In the genomic region with DNA sequence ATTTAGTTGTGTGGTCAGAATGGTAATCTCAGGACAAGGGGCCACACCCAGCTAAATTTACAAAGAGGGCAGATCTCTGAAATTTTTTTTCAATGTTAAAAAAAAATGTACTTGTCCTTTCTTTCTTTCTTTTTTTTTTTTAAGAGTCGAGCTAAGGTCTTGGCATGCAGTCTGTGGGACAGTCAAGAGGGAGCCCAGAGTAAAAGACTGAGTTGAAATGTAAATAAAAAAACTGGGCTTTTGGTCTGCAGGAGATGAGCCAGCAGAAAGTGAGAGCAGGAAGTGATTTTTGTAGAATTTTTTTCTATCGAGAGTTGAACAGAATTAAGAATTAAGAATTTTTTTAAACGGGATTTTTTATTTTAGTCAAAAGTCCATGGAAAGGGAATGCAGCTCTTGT, we compare ENCODE assay signal across 22 mouse cellular contexts. TPM values are rescaled to one million over a fixed set of nuclear protein-coding genes. Genes with fewer than 3 reads are reported as not detected.
DNase-seq lines count a peak whose midpoint lies in the region; ATAC-seq and TF ChIP-seq lines count a peak whose summit lies in the region.
"Had no signal": no experiment of that assay in that cellular context is flagged by ENCODE, and none has a peak within 500 bp of the region (broad histone marks: within the 10 kb centered on the region; RNA-seq: fewer than 3 reads in every experiment).

No protein-coding gene starts in this region.

- no peaks in the 10 kb centered on the region for H3K36me3 ChIP-seq in lung, postnatal 0 days (ENCODE audit: insufficient read depth, low read length)
- no peaks in the 10 kb centered on the region for H3K36me3 ChIP-seq in midbrain, embryonic 13.5 days
- H3K36me3 ChIP-seq: embryonic facial prominence, embryonic 15.5 days; forebrain, embryonic 10.5 days; forebrain, embryonic 12.5 days had no signal

- no peak for ATAC-seq in lung, postnatal 0 days
- ATAC-seq in midbrain, embryonic 13.5 days: no peak
- ATAC-seq: forebrain, embryonic 14.5 days; forebrain, embryonic 16.5 days had no signal

- TF ChIP-seq EP300 in lung, postnatal 0 days (IDR thresholded peaks at IDR 0.05): no peak

- H3K4me2 ChIP-seq in lung, postnatal 0 days (replicated peaks; ENCODE audit: low read depth, low read length): no peak overlapping the region
- no peak overlapping the region for H3K4me2 ChIP-seq in midbrain, embryonic 13.5 days (replicated peaks)
- H3K4me2 ChIP-seq: embryonic facial prominence, embryonic 13.5 days; embryonic facial prominence, embryonic 15.5 days; forebrain, embryonic 12.5 days had no signal

- TF ChIP-seq POLR2A in lung, adult 2 months (IDR thresholded peaks at IDR 0.05; ENCODE audit: borderline replicate concordance, extremely low read depth, low read depth, low read length): no peak

- peaks cover 5% of the 10 kb centered on the region; the same call in 1 of the 2 replicates for H3K4me1 ChIP-seq in lung, postnatal 0 days (ENCODE audit: insufficient read depth, low read depth, low read length)
- H3K4me1 ChIP-seq in lung, adult 2 months (ENCODE audit: control insufficient read depth, insufficient read depth, low read length): peaks cover 5% of the 10 kb centered on the region; the same call in 1 of the 2 replicates
- H3K4me1 ChIP-seq in midbrain, embryonic 13.5 days (replicated peaks): peaks cover 12% of the 10 kb centered on the region
- H3K4me1 ChIP-seq: embryonic facial prominence, embryonic 15.5 days; forebrain, embryonic 10.5 days had no signal

- no peak overlapping the region for H3K9ac ChIP-seq in lung, postnatal 0 days (replicated peaks; ENCODE audit: low read depth)
- no peak overlapping the region for H3K9ac ChIP-seq in midbrain, embryonic 13.5 days (replicated peaks)
- H3K9ac ChIP-seq: embryonic facial prominence, embryonic 13.5 days; embryonic facial prominence, embryonic 15.5 days; forebrain, embryonic 12.5 days had no signal

- no peak overlapping the region for H3K4me3 ChIP-seq in lung, postnatal 0 days (ENCODE audit: low read depth, low read length)
- H3K4me3 ChIP-seq in lung, adult 2 months (replicated peaks; ENCODE audit: extremely low read depth, low read depth, low read length): no peak overlapping the region
- no peak overlapping the region for H3K4me3 ChIP-seq in midbrain, embryonic 13.5 days (replicated peaks)
- H3K4me3 ChIP-seq: embryonic facial prominence, embryonic 13.5 days; embryonic facial prominence, embryonic 15.5 days; erythroblast, embryonic 14.5 days; forebrain, embryonic 10.5 days; forebrain, embryonic 12.5 days had no signal

- no peak for TF ChIP-seq CTCF in lung, postnatal 0 days (IDR thresholded peaks at IDR 0.05)
- TF ChIP-seq CTCF in lung, adult 2 months (IDR thresholded peaks at IDR 0.05; ENCODE audit: insufficient read depth, low read length): no peak

- 50% methylated on average over 3 of the region's 3 CpGs for WGBS in lung, postnatal 0 days
- 44% methylated on average over 3 of the region's 3 CpGs for WGBS in lung, adult 2 months
- 92% methylated on average over 3 of the region's 3 CpGs for WGBS in midbrain, embryonic 13.5 days

- no peak overlapping the region for H3K27ac ChIP-seq in lung, postnatal 0 days (ENCODE audit: low read length)
- H3K27ac ChIP-seq in midbrain, embryonic 13.5 days: no peak overlapping the region
- H3K27ac ChIP-seq: embryonic facial prominence, embryonic 13.5 days; embryonic facial prominence, embryonic 15.5 days; forebrain, embryonic 10.5 days; forebrain, embryonic 12.5 days had no signal

- H3K9me3 ChIP-seq in lung, postnatal 0 days (ENCODE audit: low read length): no peaks in the 10 kb centered on the region
- no peaks in the 10 kb centered on the region for H3K9me3 ChIP-seq in midbrain, embryonic 13.5 days
- H3K9me3 ChIP-seq: embryonic facial prominence, embryonic 13.5 days; embryonic facial prominence, embryonic 15.5 days; forebrain, embryonic 10.5 days; forebrain, embryonic 12.5 days had no signal

- peak; percentile 43 for DNase-seq in lung, postnatal 0 days (ENCODE audit: low spot score)
- DNase-seq in lung, adult 2 months: no peak
- DNase-seq in 416B (ENCODE audit: low read depth): peak; percentile 63
- no peak for DNase-seq in gastrocnemius, postnatal 4 days (ENCODE audit: low spot score in 2 of 2)
- DNase-seq: adrenal gland, adult 8-10 months; adrenal gland, postnatal 14 days; adrenal gland, postnatal 36 days; cerebellum, adult 18-20 months; cerebellum, adult 8-10 months; cerebellum, adult 9-11 months; cerebellum, postnatal 14 days; cerebellum, postnatal 36 days; embryo, embryonic 11 days had no signal

- H3K27me3 ChIP-seq in lung, postnatal 0 days (replicated peaks; ENCODE audit: insufficient read depth, low read length): no peaks in the 10 kb centered on the region
- no peaks in the 10 kb centered on the region for H3K27me3 ChIP-seq in midbrain, embryonic 13.5 days
- H3K27me3 ChIP-seq: embryonic facial prominence, embryonic 13.5 days; embryonic facial prominence, embryonic 15.5 days; forebrain, embryonic 12.5 days had no signal

RNA-seq across cellular contexts. Expression of a gene that starts 31.4 kb away (rescaled TPM):
- polyA plus RNA-seq in lung, postnatal 0 days (2015; fragmentation: Nextera tagmentation; extraction: Ambion mirVana): 26.9 and 32.9 TPM in 2 replicates
- polyA plus RNA-seq in lung, adult 2 months (2012; rRNA removed): 19.9 and 29.2 TPM in 2 replicates
- 10 to 100 TPM; 22.4 to 25.9 TPM for total RNA-seq in gastrocnemius, postnatal 4 days (2021)
- polyA plus RNA-seq in midbrain, embryonic 13.5 days (2015; fragmentation: Nextera tagmentation; extraction: Ambion mirVana): 121 and 129 TPM in 2 replicates
- total RNA-seq: MEL had no signal

Comparison
In these comparisons a context has a peak if more than half of its experiments do, and no peak if none do; other contexts are left out.
1. DNase-seq: peak in lung, postnatal 0 days (single experiment) and 416B (single experiment); none in lung, adult 2 months (single experiment) and gastrocnemius, postnatal 4 days (0 of 2).